Mouse (Mus musculus) erythroid progenitor cell, adult 5-6 weeks (primary cell): Measurements from ENCODE around the gene Rasgef1c. TPM values are rescaled to one million over a fixed set of nuclear protein-coding genes. Genes with fewer than 3 reads are reported as not detected.

ENCODE experiments used
- ATAC-seq: replicated peaks from 2 replicates; pipeline ENCODE4 v1.8.0; 2016; ENCODE audit warnings: moderate number of reproducible peaks, mild to moderate bottlenecking, moderate TSS enrichment, inconsistent platforms; ENCODE audit not compliant: poor library complexity, low FRiP score, severe bottlenecking
- total RNA-seq, 2 experiments: library from RNA; stranded (forward) in 1 of 2; stranded (reverse) in 1 of 2; fragments of 150-400 nt in 1 of 2; fragments of 186-747, 209-891 nt in 1 of 2; gene quantifications; 2 replicates each; pipeline versions ENCODE4 v1.2.3 to v1.2.4; 2015 to 2017; ENCODE audit warnings: low replicate concordance in 2 of 2

The Rasgef1c gene
- total RNA-seq (2015; ENCODE audit: low replicate concordance) (not detected in 2 replicates), total RNA-seq (2017; ENCODE audit: low replicate concordance) (0.64 TPM in 1 of 2 replicates, not detected in the other)

DNA sequence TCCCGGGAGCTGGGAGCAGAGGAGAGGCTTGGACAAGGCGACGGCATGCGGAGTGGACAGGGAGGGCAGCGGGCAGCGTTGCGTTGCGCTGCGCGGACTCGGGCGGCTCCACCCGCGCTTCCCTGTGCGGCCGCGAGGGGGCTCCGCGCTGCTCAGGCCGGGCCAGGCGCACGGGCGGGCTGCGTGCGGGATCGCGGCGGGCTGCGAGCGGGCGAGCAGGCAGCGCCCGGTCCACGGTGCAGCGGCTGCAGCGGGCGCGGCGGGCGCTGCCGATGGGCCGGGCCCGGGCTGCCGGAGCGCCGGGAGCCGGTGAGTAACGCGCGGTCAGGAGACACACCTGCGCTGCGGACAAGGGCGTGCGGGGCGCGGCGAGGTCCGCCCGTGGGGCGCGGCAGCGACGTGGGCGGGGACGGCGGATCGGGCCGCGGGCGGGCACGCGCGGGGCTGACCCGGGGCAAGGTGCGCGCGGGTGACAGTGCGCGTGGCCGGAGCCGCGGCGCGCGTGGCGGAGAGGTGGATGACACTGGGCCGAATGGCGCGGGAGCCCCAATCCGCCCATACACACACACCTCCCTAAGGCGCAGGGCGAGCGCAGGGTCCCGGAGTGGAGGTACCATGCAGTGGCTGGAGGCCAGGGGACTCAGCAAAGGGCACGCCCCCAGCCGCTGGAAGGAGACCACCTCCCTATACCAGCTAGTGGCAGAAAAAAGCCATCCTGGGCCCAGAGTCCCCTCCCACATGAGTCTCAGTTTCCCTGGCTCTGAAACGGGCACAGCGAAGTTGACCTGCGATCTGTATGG is at the start of gene Rasgef1c:
Rasgef1c (plus strand) TSS at position 177 of the 800 bp plus-strand sequence.
- ATAC-seq: peak; percentile 77

DNA sequence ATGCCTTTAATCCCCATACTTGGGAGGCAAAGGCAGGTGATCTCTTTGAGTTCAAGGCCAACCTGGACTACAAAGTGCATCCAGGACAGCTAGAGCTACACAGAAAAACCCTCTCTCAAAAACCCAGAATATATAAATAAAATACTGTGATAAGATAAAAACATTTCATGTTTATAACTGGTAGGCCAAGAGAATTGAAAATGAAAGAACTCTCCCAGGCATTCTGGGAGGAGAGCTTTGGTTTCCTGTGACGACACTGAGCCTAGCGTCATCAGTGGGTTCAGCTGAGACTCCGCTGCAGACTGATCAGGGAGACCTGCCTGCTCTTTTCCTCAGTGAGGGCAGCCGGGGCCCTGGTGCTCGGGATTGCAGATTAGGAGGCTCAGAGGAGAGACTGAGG is 46.5 kb upstream of the Rasgef1c start:
- ATAC-seq: no peak

DNA sequence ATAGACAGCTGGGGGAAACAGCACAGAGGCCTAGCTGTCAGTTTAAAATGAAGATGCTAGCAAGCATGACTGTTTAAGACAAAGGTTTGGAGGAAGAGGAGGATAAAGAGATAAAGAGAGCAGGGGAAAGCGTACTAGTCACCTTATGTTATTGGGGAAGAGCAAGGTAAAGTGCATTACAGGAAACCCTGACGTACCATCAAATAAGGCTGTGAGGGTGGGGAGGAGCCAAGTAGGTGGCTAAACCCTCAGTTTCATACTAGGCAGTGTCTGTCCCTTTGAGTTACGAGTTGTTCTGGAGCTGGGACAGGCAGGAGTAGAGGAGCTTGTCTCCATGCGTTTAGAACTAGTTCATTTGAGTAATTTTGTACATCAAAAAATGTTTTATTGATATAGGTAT is 40.5 kb upstream of the Rasgef1c start:
- ATAC-seq: no peak

DNA sequence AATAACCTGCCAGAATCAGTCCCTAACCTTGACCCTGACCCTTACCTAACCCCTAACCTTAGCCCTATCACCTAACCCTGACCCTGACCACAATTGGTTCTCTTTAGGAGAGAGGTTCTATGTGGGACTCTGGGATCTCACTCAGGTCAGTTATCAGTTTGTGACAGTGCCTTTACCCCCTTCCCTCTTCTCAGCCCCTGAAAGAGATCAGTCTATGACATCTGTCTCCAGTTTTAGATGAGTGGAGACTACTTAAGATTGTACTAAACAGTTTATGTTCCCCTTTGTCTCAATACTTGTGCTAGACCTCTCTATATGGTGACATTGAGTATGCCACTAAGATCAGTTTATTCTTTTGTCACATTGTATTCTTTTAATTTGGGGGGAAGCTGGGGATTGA is 37.7 kb upstream of the Rasgef1c start:
- no peak for ATAC-seq

DNA sequence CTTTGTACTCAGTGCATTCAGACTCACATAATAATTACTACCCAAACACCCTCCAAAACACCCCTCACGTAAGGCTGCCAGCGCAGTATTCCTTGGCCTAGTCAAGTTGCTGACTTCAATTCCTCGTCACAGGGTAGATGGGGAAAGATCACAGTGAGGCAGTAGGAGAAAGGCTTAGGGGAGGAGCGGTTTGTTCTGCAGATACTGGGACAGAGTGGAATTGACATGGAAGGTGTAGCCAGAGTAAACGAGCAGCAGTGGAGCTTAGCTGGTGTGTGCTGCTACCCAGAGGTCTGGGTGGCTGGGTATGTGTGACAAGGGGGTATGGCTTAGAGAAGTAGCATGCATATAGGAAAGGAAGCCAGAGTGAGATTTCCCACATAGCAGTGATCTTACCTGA is 34.3 kb upstream of the Rasgef1c start:
- no peak for ATAC-seq

DNA sequence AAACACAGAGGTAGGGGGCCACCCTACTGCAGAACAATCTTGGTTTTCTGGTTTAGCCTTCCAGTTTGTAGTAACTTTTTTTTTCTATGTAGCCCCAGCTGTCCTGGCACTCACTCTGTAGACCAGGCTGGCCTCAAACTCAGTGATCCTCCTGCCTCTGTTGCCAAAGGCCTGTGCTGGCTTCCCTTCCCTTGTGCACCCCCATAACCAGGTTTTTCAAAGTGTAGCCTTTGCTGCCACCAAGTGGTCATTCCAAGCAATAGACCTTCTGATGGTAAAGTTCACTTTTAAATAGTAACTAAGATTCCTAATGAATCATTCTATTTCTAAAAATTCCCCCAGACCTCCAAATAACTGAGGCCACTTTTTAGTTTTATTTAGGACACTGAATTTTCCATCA is 31.9 kb upstream of the Rasgef1c start:
- ATAC-seq: 0 out of 2 replicates have a peak, but pooled peaks have one; percentile 44

DNA sequence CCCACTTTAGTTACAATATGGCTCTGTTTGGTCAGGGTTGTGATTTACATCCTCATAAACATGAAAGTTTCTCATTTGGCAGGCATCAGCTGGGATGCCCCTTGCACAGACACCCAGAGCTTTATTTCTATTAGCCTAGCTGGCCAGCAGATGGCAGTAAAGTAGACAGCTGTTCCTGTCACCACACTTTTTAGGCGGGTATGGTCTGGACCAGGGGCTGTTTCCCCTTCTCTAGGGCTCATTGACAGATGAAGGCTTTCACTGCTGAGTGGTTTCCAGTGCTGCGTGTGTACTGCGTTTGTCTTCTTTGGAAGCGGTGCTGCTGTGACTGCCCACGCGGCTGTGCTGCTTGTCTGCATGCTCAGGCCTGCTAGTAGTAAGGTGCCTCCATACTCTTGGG is 29.7 kb upstream of the Rasgef1c start:
- peak; percentile 74 for ATAC-seq

DNA sequence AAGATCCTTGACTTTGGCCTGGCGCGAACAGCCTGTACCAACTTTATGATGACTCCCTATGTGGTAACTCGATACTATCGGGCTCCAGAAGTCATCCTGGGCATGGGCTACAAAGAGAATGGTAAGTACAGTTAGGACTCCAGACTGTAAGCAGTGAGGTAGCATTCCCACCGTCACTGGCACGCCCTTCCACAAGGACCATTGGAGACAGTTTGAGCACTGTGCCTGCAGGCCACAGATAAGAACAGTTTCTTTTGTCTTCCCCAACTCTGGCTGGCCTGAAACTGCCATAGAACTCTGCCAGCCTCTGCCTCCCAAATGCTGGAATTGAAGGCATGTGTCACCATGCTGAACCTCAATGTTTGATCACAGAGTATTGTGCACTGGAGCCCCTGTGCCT is 28.9 kb upstream of the Rasgef1c start:
- ATAC-seq: peak; percentile 86

DNA sequence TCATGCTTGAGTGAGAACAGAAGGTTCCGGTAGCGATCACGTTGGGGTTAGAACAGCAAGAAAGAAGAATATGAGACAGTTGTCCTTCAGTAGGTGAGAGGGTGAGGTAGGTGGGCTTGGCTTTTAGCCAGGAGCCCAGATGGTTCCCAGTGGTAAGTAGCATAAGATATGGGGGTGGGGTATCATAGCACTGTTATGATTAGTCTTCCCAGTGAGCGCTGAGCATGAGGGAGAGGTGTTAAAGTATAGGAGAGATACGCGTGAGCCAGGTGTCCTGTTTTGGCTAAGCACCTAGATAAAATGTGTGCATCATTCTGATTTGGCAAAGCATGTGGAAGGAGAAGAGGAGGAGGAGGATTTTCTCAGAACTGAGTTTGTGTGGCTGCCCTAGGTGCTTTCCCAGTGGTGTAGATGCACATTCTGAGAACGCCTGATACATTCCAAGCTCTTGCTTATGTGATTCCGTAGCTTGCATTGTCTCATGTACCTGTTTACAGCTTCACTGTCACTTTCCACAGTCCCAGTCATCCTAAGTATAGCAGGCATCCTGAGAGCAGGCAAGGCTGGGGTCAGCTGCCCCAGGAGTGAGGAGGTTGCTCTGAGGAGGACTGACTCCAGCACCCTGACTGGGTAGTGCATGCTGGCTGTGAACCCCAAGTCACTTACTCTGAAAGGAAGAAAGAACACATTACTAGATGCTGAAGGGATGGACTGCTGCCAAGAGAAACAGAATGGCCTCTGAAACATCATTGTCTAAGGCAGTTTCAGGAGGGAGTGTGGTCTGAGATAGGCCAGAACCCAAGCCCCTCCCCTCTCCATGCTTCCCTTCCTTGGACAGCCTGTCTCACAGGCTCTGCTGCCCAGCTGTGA is 24.5 kb upstream of the Rasgef1c start:
- no peak for ATAC-seq

DNA sequence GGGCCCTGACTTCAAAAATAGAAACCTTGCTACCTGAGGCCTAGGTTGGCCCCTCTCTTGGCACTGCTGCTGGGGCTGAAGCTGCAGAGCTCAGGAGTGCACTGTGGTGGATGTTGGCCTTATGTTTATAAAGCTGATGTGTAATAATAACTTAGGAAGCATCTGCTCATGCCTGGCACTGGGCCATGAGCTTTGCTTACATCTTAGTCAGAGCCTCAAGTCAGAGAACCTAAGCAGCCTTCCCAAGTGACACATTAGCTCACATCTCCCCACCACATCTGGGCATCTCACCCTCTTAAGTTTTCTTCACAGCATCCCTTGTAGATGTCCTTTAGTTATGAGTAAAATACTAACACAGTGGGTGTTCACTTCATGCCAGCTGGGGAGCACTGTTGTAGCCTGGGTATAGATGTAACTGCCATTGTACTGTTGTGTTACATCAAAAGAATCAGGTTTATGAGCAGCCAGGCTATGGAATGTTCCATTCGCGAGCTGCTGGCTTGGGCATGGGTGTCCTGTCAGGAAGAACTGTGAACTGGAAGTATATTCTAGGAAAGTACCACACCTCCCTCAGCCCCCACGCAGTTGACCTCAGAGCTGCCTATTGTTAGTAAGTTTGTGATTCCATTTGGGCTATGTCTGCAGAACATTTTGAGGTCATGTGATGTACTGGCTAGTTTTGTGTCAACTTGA is 21.5 kb upstream of the Rasgef1c start:
- ATAC-seq: no peak

DNA sequence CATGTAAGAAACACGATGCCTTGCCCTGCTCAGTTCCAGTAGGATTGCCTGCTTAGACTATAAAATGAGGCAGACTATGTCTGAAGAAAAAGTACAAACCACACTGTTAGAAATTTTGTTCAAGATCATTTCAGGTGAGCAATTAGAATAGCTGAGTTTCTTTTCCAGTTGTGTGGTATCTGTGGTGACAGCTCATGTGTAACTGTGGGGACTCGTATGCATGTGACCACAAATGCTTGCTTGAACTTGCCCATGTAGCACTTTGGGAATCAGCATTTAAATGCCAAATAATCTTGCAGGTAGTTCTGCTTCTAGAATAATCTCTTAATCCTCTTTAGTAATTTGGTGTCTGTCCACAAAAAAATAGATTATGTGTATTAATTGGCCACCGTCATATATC is 18.2 kb upstream of the Rasgef1c start:
- ATAC-seq: no peak

DNA sequence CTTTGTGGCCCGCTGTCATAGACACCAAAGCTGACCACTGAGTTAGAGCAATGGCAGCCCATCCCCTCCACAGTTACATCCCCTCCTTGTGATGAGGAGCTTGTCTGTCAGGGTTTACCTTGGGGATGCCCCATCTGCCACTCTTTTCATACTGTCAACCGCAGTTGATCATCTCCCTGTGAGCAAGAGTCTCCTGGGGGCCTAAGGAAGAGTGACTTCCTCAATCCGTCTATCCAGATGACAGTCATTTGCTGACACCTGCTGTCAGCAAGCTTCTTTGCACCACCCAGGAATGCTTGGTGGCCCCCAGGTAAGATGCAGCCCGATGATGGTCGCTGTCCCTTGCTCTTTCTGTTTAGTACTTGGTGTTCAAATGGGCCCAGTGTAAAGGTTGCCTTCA is 13.2 kb upstream of the Rasgef1c start:
- no peak for ATAC-seq

DNA sequence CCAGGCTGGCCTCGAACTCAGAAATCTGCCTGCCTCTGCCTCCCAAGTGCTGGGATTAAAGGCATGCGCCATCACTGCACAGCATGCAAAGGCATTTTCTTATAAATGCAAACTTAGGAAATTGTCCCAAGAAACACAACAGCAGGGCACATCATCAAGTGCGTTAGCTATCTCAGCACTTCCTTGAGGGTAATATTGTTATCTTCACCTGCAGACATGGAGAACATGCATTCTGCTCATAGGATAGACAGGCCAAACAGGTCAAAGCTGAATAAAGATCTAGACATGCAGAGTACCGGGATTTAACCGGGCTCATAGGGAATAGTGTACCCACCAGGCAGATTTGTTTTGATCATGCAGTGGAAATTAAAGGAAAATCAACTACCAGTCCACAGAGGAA is 9.6 kb upstream of the Rasgef1c start:
- no peak for ATAC-seq

DNA sequence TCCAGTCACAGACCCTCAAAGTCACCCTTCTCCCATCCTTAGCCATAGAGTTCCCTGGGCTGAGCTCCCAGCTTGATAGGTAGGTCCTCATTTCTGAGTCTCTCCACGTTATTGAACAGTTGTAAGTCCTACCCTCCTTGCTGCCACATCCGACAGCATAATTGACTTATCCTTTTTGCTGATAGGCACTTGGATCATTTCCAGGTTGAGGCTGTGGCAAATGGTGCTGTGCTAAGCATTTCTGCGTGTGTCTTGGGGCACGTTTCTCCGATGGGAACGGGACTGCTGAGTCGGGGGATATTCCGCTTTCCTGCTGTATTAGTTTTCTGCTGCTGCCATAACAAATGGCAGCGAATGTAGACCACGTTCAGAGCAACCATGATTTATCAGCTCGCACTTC is 7.8 kb upstream of the Rasgef1c start:
- ATAC-seq: no peak

DNA sequence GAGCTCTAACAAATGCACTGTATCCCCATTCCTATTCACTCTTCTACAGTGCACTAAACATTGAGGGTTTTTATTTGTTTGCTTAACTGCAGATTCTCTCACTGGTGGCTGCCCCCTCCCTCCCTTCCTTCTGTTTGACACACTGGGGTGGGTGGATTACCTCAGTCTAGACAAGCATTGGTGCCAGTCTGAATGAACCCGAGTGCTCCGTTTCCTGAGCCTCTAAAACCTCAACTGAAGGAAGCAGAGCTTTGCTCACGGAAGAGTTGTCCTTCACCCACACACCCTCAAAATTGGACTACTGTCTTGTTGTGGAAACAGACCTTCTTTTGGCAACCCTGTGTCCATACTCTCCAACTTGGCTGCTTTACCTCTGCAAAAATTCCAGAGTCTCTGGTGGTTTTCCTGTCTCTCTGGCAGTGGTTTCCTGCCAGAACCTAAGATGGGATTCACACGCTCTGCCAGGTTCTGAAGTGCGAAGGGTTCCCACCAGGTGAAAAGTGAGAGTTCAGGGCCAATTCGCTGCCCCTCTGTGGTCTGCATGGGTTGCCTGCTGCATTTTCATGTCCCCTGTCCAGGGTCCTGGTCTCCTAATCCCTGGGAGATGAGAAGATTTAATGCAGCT is 5.6 kb upstream of the Rasgef1c start:
- no peak for ATAC-seq

DNA sequence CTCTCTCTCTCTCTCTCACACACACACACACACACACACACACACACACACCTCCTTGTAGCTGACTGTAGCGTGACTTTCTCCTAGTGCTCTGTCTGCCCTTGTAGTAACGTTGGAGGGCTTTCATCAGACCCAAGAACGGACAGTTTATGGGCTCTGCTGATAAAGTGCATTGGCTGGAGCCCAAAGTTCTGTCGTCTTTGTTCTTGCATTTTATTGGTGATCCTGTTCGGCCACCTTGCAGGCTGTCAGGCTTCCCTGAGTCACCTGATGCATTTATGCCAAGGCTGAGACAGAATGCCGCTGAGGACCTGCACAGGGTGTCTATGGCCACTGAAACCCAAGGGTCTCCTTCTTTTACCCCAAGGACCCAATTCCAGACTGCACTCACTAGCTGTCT is 1.6 kb upstream of the Rasgef1c start:
- ATAC-seq: 0 out of 2 replicates have a peak, but pooled peaks have one; percentile 11

DNA sequence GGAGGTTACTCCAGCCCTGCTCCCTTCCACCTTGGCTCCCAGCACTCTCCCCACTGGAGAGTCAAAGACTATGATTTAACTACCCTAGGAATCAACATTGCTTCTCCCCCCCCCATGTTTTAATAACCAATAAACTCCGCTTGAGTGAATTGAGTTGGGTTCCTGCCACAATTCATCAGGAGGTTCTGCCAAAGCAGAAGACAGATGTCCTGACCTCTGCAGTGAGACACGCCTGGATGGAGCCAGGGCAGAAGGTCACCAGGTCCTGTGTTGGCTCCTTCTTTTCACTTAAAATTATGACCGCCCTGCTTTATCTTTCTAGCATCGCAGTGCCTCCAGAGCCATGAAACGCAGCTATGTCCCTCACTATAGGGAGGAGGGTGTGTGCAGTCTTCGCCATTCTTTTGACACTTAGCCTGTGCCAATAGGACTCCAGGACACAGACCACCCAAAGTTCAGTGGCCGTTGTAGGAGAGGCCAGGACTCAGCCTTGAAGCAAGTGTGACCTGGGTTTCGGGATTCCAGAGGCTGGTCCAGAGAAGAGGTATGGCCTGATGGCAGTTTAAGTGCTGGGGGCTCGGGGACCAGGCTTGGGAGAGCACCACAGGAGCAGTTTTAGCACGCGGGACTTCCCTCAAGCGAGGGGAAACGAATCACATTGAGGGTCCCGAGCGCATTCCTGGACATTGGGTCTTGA is 525 bp upstream of the Rasgef1c start:
- peak; percentile 23; the same call in 1 of the 2 replicates for ATAC-seq

DNA sequence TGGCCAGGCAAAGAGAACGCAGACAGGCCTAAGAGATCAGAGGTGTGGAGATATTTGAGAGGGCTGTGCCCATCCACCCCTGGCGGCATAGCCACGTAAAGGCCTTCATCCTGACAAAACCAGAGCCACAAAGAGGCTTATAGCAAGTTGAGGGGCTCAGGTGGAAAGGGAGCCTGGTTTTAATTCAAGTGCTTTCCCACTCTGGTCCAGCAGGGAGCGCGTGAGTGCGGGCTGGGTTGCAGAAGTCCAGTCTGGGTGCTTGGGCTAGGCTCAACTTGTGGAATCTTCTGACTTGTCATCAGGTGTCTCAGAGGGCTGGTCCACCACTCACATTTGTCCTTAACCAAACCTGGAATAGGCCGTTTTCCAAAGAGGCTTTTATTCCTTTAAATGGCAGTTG is 1.7 kb downstream of the Rasgef1c start:
- ATAC-seq: peak; percentile 59; the same call in 1 of the 2 replicates

DNA sequence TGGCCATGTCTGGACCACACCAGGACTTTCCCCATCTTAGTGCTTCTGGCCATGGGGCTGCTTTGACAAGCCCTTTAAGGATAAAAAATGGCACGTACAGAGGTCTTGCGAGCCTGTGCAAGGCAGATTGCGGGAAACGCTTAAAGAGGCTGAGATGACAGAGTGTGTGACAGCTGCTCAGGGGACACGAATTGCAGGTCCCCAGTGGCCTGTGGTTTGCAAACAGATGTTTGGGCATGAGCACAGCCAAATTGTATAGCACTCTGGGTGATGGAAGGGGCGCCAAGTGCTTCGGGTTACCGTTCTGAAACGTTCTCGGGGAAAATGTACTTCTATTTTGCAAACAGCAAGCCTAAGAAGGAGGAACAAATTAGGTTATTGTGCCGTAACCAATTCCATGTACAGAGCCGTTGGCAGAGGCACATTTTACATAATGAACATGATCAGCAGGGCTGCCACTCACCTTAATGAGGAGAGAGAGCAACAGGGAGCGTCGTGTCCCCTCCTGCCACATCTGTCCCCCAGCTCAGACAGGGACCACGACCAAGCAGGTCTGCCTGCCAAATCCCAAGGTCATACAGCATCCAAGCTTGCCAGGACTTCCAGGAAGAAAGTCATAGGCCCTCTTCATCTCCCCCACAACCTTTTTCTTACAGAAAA is 17.0 kb downstream of the Rasgef1c start:
- ATAC-seq: no peak
